Mouse (Mus musculus) brain, embryonic 14.5 days (tissue): ENCODE data around the gene Hps3. TPM values are rescaled to one million over a fixed set of nuclear protein-coding genes. Genes with fewer than 3 reads are reported as not detected.
"Not testable (repeated sequence)": the region's sequence is repeated elsewhere in the genome, so short reads cannot be mapped to it uniquely, and the experiment has no call there.

Experiments used
- DNase-seq: peaks from one replicate; pipeline ENCODE4 v3.0.0-alpha.2; 2011; ENCODE audit warnings: low read depth
- CTCF ChIP-seq: fragments of 200-500 bp; IDR thresholded peaks from 2 replicates; pipeline ENCODE4 v1.5.1; 2012; ENCODE audit warnings: inconsistent platforms, mild to moderate bottlenecking, moderate library complexity, borderline replicate concordance; ENCODE audit not compliant: insufficient read depth, insufficient read length; ENCODE audit errors: extremely low read depth
- POLR2A ChIP-seq: fragments of 200-500 bp; IDR thresholded peaks from 2 replicates; pipeline ENCODE4 v1.6.1; 2012; ENCODE audit warnings: mild to moderate bottlenecking, inconsistent platforms, borderline replicate concordance; ENCODE audit not compliant: poor library complexity, insufficient read depth, insufficient read length, severe bottlenecking; ENCODE audit errors: extremely low read depth
- polyA plus RNA-seq: library from polyadenylated mRNA; depleted of rRNA; stranded (reverse); fragments of >200 nt; gene quantifications from 2 replicates; pipeline ENCODE4 v1.2.3, GENCODE M21; 2012

Hps3 gene
- polyA plus RNA-seq, 1 experiment: 14.6 TPM

GRCm38 (mm10) chr3:20027788-20028187 lies 7.3 kb downstream of the Hps3 start:
- DNase-seq: no peak
- TF ChIP-seq POLR2A: no peak
- no peak for TF ChIP-seq CTCF

- TF ChIP-seq CTCF: no peak
- no peak for TF ChIP-seq POLR2A
- DNase-seq: no peak
Observed at GRCm38 (mm10) chr3:20026996-20027689, 8.0 kb downstream of the Hps3 start.

GRCm38 (mm10) chr3:20026481-20026880 lies 8.6 kb downstream of the Hps3 start:
- no peak for DNase-seq
- no peak for TF ChIP-seq CTCF
- no peak for TF ChIP-seq POLR2A

- TF ChIP-seq POLR2A: no peak
- TF ChIP-seq CTCF: no peak
- DNase-seq: no peak
Observed at GRCm38 (mm10) chr3:20023832-20024231, 11.3 kb downstream of the Hps3 start.

- DNase-seq: no peak
- TF ChIP-seq CTCF: no peak
- no peak for TF ChIP-seq POLR2A
Observed at GRCm38 (mm10) chr3:20018076-20018475, 17.0 kb downstream of the Hps3 start.

GRCm38 (mm10) chr3:20014454-20014853 lies 20.7 kb downstream of the Hps3 start:
- TF ChIP-seq POLR2A (no peak), CTCF (no peak)
- DNase-seq: no peak

- not testable (repeated sequence) for DNase-seq
Observed at GRCm38 (mm10) chr3:20010905-20011304, 24.2 kb downstream of the Hps3 start.

- no peak for DNase-seq
- TF ChIP-seq POLR2A (no peak), CTCF (no peak)
Observed at GRCm38 (mm10) chr3:20010464-20010863, 24.7 kb downstream of the Hps3 start.

GRCm38 (mm10) chr3:20007759-20008158 lies 27.4 kb downstream of the Hps3 start:
- DNase-seq: no peak
- TF ChIP-seq POLR2A: no peak
- no peak for TF ChIP-seq CTCF

GRCm38 (mm10) chr3:20007275-20007674 lies 27.8 kb downstream of the Hps3 start:
- DNase-seq: no peak

GRCm38 (mm10) chr3:20005611-20006010 lies 29.5 kb downstream of the Hps3 start:
- no peak for TF ChIP-seq POLR2A
- no peak for TF ChIP-seq CTCF
- peak; percentile 5 for DNase-seq

More at GRCm38 (mm10) chr3:20007275-20007674, 27.8 kb downstream of the Hps3 start:
- TF ChIP-seq POLR2A (no peak), CTCF (no peak)

GRCm38 (mm10) chr3:20004422-20004821 lies 30.7 kb downstream of the Hps3 start:
- no peak for DNase-seq
- TF ChIP-seq CTCF: no peak
- no peak for TF ChIP-seq POLR2A
